Mouse (Mus musculus) T-cell, adult 2 months (primary cell): Measurements from ENCODE around the gene Tmem185b.

Source experiments
- DNase-seq: peaks from one replicate; pipeline ENCODE4 v3.0.0; 2022; ENCODE audit warnings: low spot score

The Tmem185b gene

DNA sequence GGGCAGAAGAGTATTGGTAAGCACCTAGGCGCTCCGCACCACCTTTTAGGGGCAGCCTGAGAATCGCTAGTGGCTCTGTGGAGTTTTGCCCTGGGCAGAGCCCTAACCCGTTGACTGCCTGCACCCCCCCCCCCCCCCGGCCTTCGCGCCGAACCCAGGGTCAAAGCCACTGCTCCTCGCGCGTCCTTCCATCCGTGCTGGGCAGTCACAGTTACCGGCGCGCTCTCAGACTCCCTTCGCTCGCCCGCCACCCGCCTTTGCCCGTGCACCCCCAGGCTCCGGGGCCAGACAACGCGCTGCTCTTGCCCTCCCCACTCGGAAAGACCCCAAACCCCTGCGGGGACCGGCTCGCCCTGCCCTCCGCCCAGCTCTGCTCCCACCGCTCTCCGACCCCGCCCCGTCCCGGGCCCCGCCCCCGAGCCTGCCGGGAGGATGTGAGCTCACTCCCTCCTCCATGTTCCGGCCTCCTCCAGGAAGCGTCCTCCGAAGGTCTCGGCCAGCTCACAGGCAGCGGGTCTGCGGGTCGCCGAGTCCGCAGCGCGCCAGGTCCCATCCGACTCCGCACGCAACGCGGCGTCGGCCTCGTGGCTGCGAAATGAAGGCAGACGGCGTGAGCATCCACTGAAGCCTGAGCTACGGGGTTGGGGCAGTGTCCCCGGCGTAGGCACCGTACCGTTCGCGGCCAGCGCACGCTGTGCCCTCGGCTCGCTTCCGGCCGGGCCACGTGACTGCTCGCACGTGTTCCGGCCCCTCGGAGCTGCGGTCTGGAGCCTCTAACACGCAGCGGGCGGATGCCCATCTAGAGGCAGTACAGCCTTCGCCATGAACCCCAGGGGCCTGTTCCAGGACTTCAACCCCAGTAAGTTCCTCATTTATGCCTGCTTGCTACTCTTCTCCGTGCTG lies at the start of gene Tmem185b:
TSS of gene Tmem185b (plus strand) at position 472 of the 903 bp plus-strand sequence.
- DNase-seq, result peak; percentile 84

GRCm38 (mm10) chr1:119476905-119477353 lies 49.0 kb upstream of the Tmem185b start:
- DNase-seq, result peak; percentile 34

- no peak for DNase-seq
Measured at GRCm38 (mm10) chr1:119479641-119480040, 46.3 kb upstream of the Tmem185b start.

DNA sequence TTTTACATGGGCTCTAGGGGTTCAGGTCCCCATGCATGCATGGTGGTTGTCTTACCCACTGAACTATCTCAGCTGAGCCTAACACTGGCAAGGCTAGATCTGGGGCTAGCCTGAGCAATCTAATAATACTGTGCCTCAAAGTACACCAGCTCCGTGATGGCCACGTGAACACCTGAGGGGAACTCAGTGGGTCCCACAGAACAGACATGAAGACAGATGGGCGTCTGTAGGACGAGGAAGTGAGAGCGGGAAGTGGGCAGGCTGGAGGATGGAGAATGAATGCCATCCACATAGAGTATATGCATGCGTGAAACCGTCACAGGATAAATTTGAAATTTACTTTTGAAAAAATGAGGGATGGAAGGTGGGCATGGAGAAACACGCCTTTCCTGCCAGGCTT lies 45.3 kb upstream of the Tmem185b start:
- no peak for DNase-seq

GRCm38 (mm10) chr1:119481205-119481932 lies 44.6 kb upstream of the Tmem185b start:
- DNase-seq, result no peak

DNA sequence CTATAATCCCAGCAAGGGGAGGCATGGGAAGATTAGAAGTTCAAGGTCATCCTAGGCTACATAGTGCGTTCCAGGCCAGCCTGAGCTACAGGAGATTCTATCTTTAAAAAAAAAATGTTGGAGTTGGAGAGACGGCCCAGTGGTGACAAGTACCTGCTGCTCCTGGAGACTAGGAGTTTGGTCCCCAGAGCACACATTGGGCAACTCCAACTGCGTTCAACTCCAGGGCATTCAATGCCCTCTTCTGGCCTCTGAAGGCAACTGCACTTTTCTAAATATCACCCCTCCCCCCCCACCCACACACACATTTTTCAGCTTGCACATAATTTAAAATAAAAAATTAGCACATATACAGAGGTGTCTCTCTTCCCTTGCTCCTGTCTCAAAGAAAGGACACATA lies 43.1 kb upstream of the Tmem185b start:
- DNase-seq, result no peak

DNA sequence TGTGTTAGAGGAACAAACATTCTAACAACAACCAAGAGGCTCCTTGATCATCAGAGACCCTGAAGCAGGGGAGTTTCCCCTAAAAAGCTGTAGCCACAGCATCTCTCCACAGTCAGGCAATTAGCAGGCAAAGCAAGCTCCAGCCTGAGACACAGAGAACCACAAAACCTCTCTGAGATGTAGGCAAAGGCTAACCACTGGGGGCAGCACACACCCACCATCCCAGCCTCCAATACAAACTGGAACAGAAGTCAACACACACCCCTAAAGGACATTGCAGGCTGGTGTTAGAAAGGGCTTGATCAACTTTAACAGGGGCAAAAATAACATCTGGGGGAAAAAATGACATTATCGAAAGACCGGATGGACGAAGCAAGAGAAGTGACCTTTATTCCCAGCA lies 41.5 kb upstream of the Tmem185b start:
- DNase-seq, result no peak

- DNase-seq, result no peak
Measured at GRCm38 (mm10) chr1:119485825-119486224, 40.1 kb upstream of the Tmem185b start.

GRCm38 (mm10) chr1:119487917-119488590 lies 37.9 kb upstream of the Tmem185b start:
- no peak for DNase-seq

DNA sequence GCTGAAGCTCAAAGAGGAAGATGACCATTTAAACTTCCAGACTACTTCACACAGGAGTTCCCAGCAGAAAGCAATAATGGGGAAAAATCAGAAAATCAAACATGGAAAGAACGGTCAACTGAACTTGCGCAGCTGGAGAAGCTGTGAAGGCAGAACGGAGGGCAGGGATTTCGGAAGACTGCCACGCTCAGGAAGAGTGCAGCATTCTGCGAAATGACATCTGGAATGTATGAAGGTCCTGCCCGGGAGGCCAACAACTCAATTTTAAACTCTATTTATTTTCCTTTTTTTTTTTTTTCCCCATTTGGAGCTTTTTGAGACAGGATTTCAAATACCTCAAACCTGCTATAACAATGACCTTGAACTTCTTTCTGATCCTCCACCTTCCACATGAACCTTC lies 35.2 kb upstream of the Tmem185b start:
- DNase-seq, result no peak

DNA sequence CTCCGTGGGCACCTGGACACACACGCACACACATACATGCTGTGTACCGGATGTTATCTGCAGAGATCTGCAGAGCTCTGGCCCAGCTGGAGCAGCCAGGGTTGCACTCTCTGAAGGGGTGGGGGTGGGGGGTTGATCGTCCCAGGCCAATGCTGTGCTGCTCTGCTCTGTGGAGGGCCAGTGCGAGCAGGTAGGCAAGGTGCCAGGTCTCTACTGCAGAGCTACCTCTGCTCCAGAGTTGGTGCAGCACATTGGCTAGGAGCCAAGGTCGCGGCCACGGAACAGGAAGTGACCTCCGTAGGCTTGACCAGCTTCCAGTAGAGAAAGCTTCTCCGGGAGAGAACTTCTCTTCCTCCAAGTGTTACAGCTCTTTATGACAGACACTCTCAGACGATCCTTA lies 33.9 kb upstream of the Tmem185b start:
- DNase-seq, result peak; percentile 54

DNA sequence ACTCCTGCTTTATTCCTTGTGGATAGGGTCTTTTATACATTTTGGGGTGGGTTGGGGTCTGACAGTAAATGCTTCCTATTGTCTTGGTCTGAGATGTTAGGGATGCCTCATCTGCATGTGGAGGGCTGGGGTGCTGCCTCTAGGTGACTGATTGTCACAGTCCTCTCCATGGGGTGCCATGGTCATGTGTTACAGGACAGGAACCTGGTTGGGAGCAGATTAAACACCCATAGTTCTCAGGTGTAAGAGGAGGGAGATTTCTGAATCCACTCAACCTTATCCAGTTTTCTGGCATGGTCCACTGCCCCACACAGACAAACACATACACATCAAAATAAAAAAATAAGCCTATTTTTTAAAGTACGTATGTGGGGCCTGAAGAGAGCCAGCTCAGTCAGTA lies 33.5 kb upstream of the Tmem185b start:
- DNase-seq, result no peak

GRCm38 (mm10) chr1:119494024-119494711 lies 31.8 kb upstream of the Tmem185b start:
- no peak for DNase-seq

DNA sequence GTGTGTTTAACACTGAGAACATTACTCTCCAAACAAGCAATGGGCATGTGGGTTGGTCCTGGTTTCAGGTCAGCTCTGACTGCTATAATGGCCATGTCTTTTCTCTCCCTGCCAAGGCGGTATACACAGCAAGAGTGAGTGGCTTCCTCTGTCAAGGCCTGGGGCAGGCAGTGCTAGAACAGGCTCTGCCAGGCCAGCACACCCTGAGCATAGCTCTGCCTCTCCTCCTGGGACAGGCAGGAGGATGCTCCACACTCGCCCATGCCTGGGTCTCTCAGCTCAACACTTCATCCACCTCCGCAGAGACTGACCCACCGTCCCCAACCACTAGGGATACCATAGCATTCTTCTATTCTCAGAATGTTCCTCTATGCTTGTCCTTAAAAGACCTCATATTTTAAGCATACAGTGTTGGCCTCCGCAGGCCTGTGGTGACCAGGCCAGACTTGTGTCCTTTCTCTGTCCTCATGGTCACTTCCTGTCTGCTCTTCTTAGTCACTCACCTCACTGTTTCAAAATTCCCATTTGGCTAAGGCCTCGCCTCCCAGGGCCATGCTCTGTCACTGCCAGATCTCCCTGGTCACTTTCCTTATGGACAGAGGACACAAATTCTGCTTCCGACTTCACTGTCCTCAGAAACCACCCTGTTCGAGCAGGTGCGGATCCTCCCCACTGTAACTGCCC lies 31.1 kb upstream of the Tmem185b start:
- no peak for DNase-seq

- DNase-seq, result no peak
Measured at GRCm38 (mm10) chr1:119495396-119495775, 30.6 kb upstream of the Tmem185b start.

DNA sequence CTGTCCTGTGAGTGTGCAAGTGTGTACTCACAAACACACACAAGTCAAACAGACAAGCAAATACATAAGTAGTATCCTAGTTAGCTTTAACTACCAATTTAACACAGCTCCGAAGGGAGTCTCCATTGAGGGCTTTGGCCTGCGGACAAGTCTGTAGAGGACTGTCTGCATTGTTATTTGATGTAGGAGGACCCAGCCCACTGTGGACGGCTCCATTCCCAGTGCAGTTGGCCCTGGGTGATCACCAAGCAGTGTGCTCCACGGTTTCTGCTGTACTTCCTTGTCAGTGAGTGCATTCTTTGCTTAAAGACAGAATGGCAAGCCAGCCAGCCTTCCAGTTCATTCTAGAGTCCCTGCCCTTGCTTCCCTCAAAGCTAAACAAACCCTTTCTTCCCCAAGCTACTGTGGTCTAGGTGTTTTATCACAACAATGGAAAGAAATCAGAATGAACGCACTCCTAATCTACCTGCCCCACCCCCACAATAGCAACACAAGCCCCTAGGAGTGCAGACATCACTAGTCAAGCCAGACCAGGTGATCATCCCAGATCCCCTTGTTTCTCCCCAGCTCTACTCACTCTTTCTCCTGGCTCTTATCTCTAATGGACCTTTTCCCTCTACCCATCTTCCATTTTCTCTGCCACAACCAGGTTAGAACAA lies 28.5 kb upstream of the Tmem185b start:
- no peak for DNase-seq

DNA sequence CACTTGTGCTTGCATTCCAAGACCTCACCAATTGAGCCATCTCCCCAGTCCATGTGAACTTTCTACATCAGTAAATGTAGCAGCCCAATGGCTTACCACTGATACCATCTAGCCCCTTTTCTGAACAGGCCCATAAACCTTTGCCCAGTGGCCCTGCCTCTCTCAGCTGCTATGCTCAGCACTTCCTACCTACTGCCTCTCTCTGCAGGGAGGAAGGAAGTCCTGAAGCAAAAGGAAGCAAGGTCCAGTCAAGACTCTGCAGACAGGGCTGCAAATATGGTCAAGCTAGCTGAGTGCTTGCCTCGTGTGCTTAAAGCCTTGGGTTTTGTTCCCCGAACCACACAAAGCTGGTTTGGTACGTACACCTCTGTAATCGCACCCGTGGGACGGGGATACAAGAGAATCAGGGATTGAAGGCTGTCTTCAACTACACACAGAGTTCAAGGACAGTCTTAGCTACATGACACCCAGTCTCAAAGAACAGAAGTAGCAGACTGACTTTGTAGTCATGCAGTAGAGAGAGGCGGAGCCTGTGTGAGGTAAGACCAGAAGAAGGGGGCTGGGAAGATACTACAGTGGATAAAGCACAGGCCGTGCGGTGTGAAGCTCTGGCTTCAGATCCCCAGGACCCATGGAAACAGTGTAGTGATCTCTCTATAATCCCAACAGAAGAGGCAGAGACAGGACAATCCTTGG lies 27.3 kb upstream of the Tmem185b start:
- DNase-seq, result no peak

- DNase-seq, result no peak
Measured at GRCm38 (mm10) chr1:119499456-119499855, 26.5 kb upstream of the Tmem185b start.

DNA sequence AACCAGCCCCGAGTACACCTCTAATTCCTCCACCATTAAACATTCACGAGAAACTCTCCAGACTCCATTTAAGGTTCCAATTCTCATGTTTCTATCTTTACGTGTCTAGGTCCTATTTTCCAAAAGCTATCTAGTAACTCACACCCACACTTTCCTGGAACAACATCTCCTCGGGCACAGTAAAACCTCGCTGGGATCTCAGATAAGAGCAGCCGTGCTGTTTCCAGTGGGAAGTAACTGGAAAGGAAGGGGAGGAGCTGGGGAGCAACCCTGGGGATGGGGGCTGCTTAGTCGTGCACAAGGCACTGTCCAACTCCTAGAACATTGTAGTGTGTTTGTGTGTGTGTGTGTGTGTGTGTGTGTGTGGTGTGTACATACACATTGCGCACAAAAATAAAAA lies 24.1 kb upstream of the Tmem185b start:
- DNase-seq, result no peak

DNA sequence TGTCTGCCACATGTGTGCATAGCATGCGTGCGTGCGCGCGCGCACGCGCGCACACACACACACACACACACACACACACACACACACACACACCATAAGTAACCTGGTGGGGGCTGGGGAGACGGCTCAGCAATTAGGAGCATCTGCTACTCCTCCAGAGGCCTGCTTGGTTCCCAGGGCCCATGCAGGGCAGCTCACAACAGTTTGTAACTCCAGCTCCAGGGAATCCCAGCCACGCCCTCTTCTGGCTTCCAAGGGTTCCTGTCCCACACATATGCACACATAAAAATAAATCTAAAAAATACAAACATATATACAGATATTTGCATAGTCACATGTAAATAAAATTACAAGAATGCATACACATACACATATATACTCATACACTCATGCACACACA lies 23.2 kb upstream of the Tmem185b start:
- no peak for DNase-seq
